Mouse (Mus musculus) kidney, adult 2 months (tissue): ENCODE results near the gene Ptma.

ENCODE experiments used
- CTCF ChIP-seq: fragments of 200-500 bp; conservative IDR thresholded peaks from 2 replicates; pipeline ENCODE4 v1.5.1; 2011; ENCODE audit warnings: low read depth, mild to moderate bottlenecking, control low read depth, low read length, moderate library complexity, mixed read lengths; ENCODE audit not compliant: insufficient read depth, insufficient read length
- POLR2A ChIP-seq: fragments of 200-500 bp; IDR thresholded peaks from one replicate; pipeline ENCODE4 v1.6.1; 2011; ENCODE audit warnings: low read depth, low read length, control low read depth

- TF ChIP-seq POLR2A (no peak), CTCF (no peak)
Measured at GRCm38 (mm10) chr1:86571941-86572340, 45.4 kb downstream of the Ptma start.
